Mouse (Mus musculus) testis, adult 2 months (tissue): ENCODE data around the gene Pih1d1. TPM values are rescaled to one million over a fixed set of nuclear protein-coding genes. Genes with fewer than 3 reads are reported as not detected.

Source experiments
- H3K27ac ChIP-seq: fragments of 200-500 bp; 2 replicates; pipeline ENCODE4 v1.5.1; 2012; ENCODE audit warnings: low read depth, low read length; ENCODE audit not compliant: control insufficient read depth, insufficient read depth
- H3K27me3 ChIP-seq: fragments of 200-500 bp; 2 replicates; pipeline ENCODE4 v1.6.1; 2012; ENCODE audit warnings: mild to moderate bottlenecking, low read length, moderate library complexity; ENCODE audit not compliant: control insufficient read depth, insufficient read depth
- H3K36me3 ChIP-seq: fragments of 200-500 bp; 2 replicates; pipeline ENCODE4 v1.6.1; 2012; ENCODE audit warnings: mild to moderate bottlenecking, low read length; ENCODE audit not compliant: control insufficient read depth, insufficient read depth
- H3K4me1 ChIP-seq: fragments of 200-500 bp; 2 replicates; pipeline ENCODE4 v1.6.1; 2012; ENCODE audit warnings: low read length; ENCODE audit not compliant: control insufficient read depth, insufficient read depth
- H3K4me3 ChIP-seq: fragments of 200-500 bp; 2 replicates; pipeline ENCODE4 v1.5.1; 2012; ENCODE audit warnings: low read depth, mild to moderate bottlenecking, low read length, moderate library complexity, mixed read lengths; ENCODE audit not compliant: control insufficient read depth
- CTCF ChIP-seq: fragments of 200-500 bp; IDR thresholded peaks from 2 replicates; pipeline ENCODE4 v1.5.1; 2012; ENCODE audit warnings: low read depth, mild to moderate bottlenecking, inconsistent platforms, low read length, moderate library complexity; ENCODE audit not compliant: control insufficient read depth, insufficient read depth, insufficient replicate concordance
- POLR2A ChIP-seq: fragments of 200-500 bp; IDR thresholded peaks from 2 replicates; pipeline ENCODE4 v1.6.1; 2012; ENCODE audit warnings: low read depth, mild to moderate bottlenecking, inconsistent platforms, low read length, moderate library complexity; ENCODE audit not compliant: control insufficient read depth
- polyA plus RNA-seq: library from polyadenylated mRNA; depleted of rRNA; stranded (reverse); fragments of >200 nt; gene quantifications from 2 replicates; pipeline ENCODE4 v1.2.3, GENCODE M21; 2012

Gene Pih1d1
- polyA plus RNA-seq, 1 experiment, result 258 TPM

GRCm38 (mm10) chr7:45113476-45113875 lies 40.6 kb upstream of the Pih1d1 start:
- Histone ChIP-seq H3K27ac (no peak overlapping the region), H3K36me3 (no peaks in the 10 kb centered on the region), H3K4me1 (no peaks in the 10 kb centered on the region; the same call in 1 of the 2 replicates), H3K4me3 (no peak overlapping the region), H3K27me3 (no peaks in the 10 kb centered on the region)
- TF ChIP-seq POLR2A (no peak), CTCF (no peak)

DNA sequence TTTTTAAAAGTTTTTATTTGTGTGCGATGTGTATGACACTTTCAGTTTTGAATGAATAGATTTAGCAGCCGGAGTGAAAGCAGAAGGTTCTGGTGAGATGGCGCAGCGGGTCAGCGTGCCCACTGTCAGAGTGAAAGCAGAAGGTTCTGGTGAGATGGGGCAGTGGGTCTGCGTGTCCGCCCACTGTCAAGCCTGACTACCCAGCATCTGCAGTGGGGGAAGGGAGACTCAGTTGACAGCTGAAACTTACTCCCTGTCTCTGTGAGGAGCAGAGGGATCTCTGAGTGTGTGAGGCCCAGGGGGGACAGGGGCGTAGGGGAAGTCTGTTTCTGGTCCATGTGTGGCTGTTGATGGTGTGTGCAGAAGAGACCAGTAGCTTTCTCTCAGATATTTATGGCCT lies 36.5 kb upstream of the Pih1d1 start:
- no peaks in the 10 kb centered on the region for H3K27me3 ChIP-seq
- TF ChIP-seq CTCF, result no peak
- H3K27ac ChIP-seq, result no peak overlapping the region
- no peaks in the 10 kb centered on the region; the same call in 1 of the 2 replicates for H3K4me1 ChIP-seq
- H3K36me3 ChIP-seq, result no peaks in the 10 kb centered on the region; the same call in none of the 2 replicates
- no peak overlapping the region for H3K4me3 ChIP-seq

DNA sequence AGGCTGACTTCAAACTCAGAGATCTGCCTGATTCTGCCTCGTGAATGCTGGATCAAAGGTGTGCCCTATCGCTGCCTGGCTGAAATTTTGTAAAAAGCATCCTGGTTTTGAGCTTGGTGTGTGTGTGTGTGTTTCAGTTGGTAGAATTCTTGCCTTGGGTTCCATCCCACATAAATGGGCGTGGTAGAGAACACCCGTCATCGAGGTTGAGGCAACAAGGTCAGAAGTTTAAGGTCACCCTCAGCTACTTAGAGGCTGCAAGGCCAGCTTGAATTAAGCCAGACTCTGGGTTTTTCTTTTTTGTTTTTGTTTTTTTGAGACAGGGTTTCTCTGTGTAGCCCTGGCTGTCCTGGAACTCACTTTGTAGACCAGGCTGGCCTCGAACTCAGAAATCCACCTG lies 35.8 kb upstream of the Pih1d1 start:
- Histone ChIP-seq H3K36me3 (no peaks in the 10 kb centered on the region; the same call in none of the 2 replicates), H3K27me3 (no peaks in the 10 kb centered on the region), H3K27ac (no peak overlapping the region), H3K4me1 (peaks cover 5% of the 10 kb centered on the region), H3K4me3 (no peak overlapping the region)
- TF ChIP-seq CTCF, result no peak
- TF ChIP-seq POLR2A, result no peak

DNA sequence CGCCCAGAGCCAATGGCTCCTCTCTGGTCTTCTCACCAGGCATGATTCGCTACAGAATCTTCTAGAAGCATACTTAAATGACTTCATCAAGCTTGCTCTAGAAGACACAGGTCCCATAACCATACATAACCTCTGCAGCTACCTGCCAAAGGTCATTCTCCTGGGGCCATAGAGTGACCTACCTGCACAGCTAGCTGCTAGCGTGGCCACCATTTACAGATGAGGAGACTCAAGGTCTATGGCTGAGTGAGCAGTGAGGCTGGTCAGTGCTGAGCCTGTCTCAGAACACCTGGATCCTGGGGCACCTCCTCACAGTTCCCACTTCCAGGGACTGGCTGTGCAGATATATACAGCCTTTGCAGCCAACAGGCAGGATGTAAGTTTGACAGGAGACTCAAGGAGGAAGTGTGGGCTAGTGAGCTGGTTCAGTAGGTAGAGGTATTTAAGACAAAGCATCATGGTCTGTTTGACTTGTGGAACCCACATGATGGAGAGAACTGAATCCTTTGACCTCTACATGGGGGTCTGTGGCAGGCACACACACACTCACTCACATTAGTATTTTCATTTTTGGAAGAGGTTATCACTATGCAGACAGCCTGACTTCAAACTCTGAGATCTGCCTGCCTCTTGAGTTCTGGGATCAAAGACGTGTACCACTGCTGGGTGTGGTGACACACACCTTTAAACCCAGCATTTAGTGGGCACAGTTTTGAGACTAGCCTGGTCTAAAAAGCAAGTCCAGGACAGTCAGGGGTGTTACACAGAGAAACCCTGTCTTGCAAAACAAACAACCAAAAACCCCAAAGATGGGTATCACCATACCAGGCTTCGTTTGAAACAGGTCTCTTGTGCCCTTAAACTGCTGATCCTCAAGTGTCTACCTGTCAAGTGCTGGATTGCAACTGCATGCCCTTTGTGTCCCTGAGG lies 34.1 kb upstream of the Pih1d1 start:
- Histone ChIP-seq H3K36me3 (no peaks in the 10 kb centered on the region; the same call in none of the 2 replicates), H3K27ac (no peak overlapping the region), H3K27me3 (no peaks in the 10 kb centered on the region), H3K4me1 (peaks cover 8% of the 10 kb centered on the region), H3K4me3 (no peak overlapping the region)
- TF ChIP-seq CTCF (no peak), POLR2A (no peak)

GRCm38 (mm10) chr7:45121404-45121803 lies 32.7 kb upstream of the Pih1d1 start:
- Histone ChIP-seq H3K36me3 (no peaks in the 10 kb centered on the region; the same call in none of the 2 replicates), H3K4me1 (peaks cover 8% of the 10 kb centered on the region), H3K27me3 (no peaks in the 10 kb centered on the region), H3K4me3 (no peak overlapping the region), H3K27ac (no peak overlapping the region)
- no peak; the same call in 1 of the 2 replicates for TF ChIP-seq POLR2A
- TF ChIP-seq CTCF, result no peak

GRCm38 (mm10) chr7:45121966-45122365 lies 32.1 kb upstream of the Pih1d1 start:
- TF ChIP-seq POLR2A, result peak; percentile 4; the same call in 1 of the 2 replicates
- no peak for TF ChIP-seq CTCF
- Histone ChIP-seq H3K27me3 (no peaks in the 10 kb centered on the region), H3K36me3 (no peaks in the 10 kb centered on the region; the same call in none of the 2 replicates), H3K4me3 (no peak overlapping the region), H3K27ac (no peak overlapping the region), H3K4me1 (peaks cover 11% of the 10 kb centered on the region)

DNA sequence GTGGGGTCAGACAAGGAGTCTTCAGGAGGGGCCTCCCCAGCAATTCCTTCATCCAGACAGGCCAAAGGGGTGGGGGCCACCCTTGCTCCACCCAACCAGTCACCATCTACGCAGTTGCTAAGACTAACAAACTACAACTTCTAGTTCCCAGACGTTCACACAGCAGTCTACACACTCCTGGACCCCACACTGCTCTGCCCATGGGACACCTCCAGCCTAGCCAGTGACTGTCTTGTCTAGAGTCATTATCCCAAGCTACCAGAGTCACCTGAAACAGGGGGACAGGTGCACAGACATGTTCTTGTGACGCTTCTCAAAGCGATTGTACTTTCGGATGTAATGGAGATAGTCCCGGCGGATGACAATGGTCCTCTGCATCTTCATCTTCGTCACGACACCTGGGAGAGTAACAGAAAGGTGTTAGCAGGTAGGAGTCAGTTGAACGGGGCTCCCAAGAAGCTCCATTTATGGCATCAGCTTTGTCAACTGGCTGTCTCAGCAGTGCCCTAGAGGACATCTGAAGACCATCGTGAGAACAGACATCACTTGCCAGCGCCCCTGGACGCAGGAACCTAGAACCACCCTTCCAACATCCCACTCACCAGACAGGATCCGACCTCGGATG lies 31.4 kb upstream of the Pih1d1 start:
- no peak for TF ChIP-seq POLR2A
- no peak for TF ChIP-seq CTCF
- Histone ChIP-seq H3K36me3 (no peaks in the 10 kb centered on the region; the same call in none of the 2 replicates), H3K4me3 (peak overlapping the region; percentile 94), H3K27ac (no peak overlapping the region), H3K27me3 (no peaks in the 10 kb centered on the region), H3K4me1 (peaks cover 13% of the 10 kb centered on the region)
